Mouse (Mus musculus) skeletal muscle tissue, postnatal 0 days (tissue): ENCODE results near the gene Commd2. TPM values are rescaled to one million over a fixed set of nuclear protein-coding genes. Genes with fewer than 3 reads are reported as not detected.

ENCODE experiments used
- microRNA-seq, 2 experiments: library from miRNA; unstranded; fragments of <30 nt; microRNA quantifications; one replicate each; pipeline ENCODE4; 2016
- polyA plus RNA-seq: library from polyadenylated mRNA; unstranded; fragments of >200 nt; fragmentation: Nextera tagmentation; extraction: Ambion mirVana; gene quantifications from 2 replicates; pipeline ENCODE4 v1.2.1, GENCODE M21; 2015

Commd2 gene
- polyA plus RNA-seq: 55.7 and 56.8 TPM in 2 replicates

GRCm38 (mm10) chr3:57651231-57651864 is at the start of gene Commd2:
Gene Commd2 (minus strand): TSS chr3:57651715.

GRCm38 (mm10) chr3:57692719-57693118 is 41.2 kb upstream of the Commd2 start, which contains the start of gene Ankub1:
Gene Ankub1 (minus strand): TSS chr3:57692799.

Small RNAs within 50 kb of the gene (microRNA-seq; reads per million reads assigned to microRNA genes)
- 0 reads per million in 2 experiments for gene Mir6377

Other genes with a start within 250 kb of the Commd2 start
- 0.13 TPM in 1 of 2 replicates, not detected in the other for gene Tm4sf4, start 226.4 kb downstream of the Commd2 start, polyA plus RNA-seq
- gene Wwtr1, start 75.8 kb downstream of the Commd2 start, polyA plus RNA-seq: 27.5 and 29.5 TPM in 2 replicates
- gene Ankub1, start 41.1 kb upstream of the Commd2 start, polyA plus RNA-seq: 0.05 and 0.07 TPM in 2 replicates
- gene Rnf13, start 84.3 kb upstream of the Commd2 start, polyA plus RNA-seq: 65.9 and 69.9 TPM in 2 replicates
- 86.7 and 101 TPM in 2 replicates for gene Pfn2, start 196.4 kb upstream of the Commd2 start, polyA plus RNA-seq